Mouse (Mus musculus): ENCODE measurements around the gene Supt6. TPM values are rescaled to one million over a fixed set of nuclear protein-coding genes. Genes with fewer than 3 reads are reported as not detected.

The Supt6 gene
- polyA plus RNA-seq, 1 experiment: 95.6 TPM

- H3K4me3 ChIP-seq (replicated peaks): peak overlapping the region; percentile 96
- peaks cover 49% of the 10 kb centered on the region for H3K27me3 ChIP-seq (replicated peaks)
- peaks cover 49% of the 10 kb centered on the region for H3K36me3 ChIP-seq (replicated peaks; ENCODE audit: low read length)
- TF ChIP-seq FLI1 (IDR thresholded peaks at IDR 0.05; ENCODE audit: low read length) (no peak), GATA1 (IDR thresholded peaks at IDR 0.05; ENCODE audit: borderline replicate concordance, low read length) (no peak)
- H3K9me3 ChIP-seq: no peaks in the 10 kb centered on the region
- H3K4me1 ChIP-seq: peaks cover 81% of the 10 kb centered on the region
These were observed 82.7 kb downstream of the Supt6 start for GRCm38 (mm10) chr11:78163045-78163444.

DNA sequence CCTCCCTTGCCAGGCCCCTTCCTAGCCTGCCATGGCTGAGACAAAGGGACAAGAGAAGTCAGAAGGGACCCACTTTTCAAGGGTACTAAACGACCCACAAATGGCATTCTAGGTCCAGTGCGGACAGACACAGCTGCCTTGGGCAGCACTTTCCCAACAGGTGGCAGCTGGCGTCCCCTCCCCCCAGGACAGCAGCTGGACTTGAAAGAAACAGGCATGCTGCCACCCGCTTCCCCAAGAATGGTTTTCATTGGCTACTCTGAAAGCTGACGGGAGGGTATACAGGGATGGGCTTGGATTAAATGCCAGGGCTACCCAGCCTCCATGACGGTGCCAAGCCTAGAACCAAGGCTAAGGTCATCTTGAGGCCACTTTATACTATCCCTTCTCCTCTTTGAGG, 83.3 kb downstream of the Supt6 start:
- H3K9me3 ChIP-seq: no peaks in the 10 kb centered on the region
- H3K4me1 ChIP-seq: peaks cover 78% of the 10 kb centered on the region
- no peak overlapping the region for H3K4me3 ChIP-seq (replicated peaks)
- no peak for TF ChIP-seq FLI1 (IDR thresholded peaks at IDR 0.05; ENCODE audit: low read length)
- no peak for TF ChIP-seq GATA1 (IDR thresholded peaks at IDR 0.05; ENCODE audit: borderline replicate concordance, low read length)
- peaks cover 45% of the 10 kb centered on the region for H3K27me3 ChIP-seq (replicated peaks)
- H3K36me3 ChIP-seq (replicated peaks; ENCODE audit: low read length): peaks cover 49% of the 10 kb centered on the region

DNA sequence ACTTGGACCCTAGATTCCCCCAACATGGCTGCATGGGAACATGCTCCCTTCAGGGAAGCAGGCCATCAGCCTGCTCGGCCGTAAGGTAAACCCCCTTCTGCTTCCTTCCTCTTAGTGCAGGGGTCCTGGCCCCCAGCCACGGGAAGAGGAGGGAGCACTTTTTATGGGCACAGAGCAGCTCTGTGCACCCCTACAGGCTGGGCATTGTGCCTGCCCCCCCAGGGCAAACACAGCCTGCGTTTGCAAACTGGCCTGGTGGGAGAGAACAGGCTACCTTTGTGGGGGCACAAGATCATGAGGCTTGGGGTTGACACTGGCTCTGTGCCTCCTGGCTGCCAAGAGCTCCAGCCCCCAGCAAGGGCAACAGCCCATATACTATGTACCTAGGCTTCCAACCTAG, 83.8 kb downstream of the Supt6 start:
- Histone ChIP-seq H3K36me3 (replicated peaks; ENCODE audit: low read length) (peaks cover 48% of the 10 kb centered on the region), H3K9me3 (no peaks in the 10 kb centered on the region), H3K27me3 (replicated peaks) (peaks cover 40% of the 10 kb centered on the region), H3K4me1 (peaks cover 74% of the 10 kb centered on the region), H3K4me3 (replicated peaks) (no peak overlapping the region)
- TF ChIP-seq FLI1 (IDR thresholded peaks at IDR 0.05; ENCODE audit: low read length): no peak
- no peak for TF ChIP-seq GATA1 (IDR thresholded peaks at IDR 0.05; ENCODE audit: borderline replicate concordance, low read length)

DNA sequence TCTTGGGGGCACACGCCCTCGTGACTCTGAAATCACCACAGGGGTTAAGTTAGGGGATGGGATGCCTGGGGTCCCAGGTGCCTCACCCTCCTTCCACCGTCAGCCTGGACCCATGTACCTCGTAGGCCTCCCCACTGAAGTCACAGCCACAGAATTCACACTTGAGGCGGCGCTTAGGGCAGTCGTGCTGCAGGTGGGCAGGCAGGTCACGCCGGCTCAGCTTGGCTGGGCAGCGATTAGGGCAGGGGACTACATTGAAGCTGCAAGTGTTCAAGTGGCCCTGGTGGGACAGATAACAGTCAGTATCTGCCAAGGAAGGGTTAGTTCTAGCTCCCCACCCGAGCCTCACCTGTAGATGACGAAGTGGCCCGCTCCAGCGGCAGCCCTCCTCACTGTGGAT, 84.6 kb downstream of the Supt6 start:
- H3K4me3 ChIP-seq (replicated peaks): peak overlapping the region; percentile 14
- H3K9me3 ChIP-seq: no peaks in the 10 kb centered on the region
- H3K36me3 ChIP-seq (replicated peaks; ENCODE audit: low read length): peaks cover 55% of the 10 kb centered on the region
- TF ChIP-seq FLI1 (IDR thresholded peaks at IDR 0.05; ENCODE audit: low read length): no peak
- no peak for TF ChIP-seq GATA1 (IDR thresholded peaks at IDR 0.05; ENCODE audit: borderline replicate concordance, low read length)
- H3K27me3 ChIP-seq (replicated peaks): peaks cover 40% of the 10 kb centered on the region
- peaks cover 67% of the 10 kb centered on the region for H3K4me1 ChIP-seq

- TF ChIP-seq GATA1 (IDR thresholded peaks at IDR 0.05; ENCODE audit: borderline replicate concordance, low read length): no peak
- no peak for TF ChIP-seq FLI1 (IDR thresholded peaks at IDR 0.05; ENCODE audit: low read length)
- Histone ChIP-seq H3K4me3 (replicated peaks) (peak overlapping the region; percentile 28), H3K9me3 (no peaks in the 10 kb centered on the region), H3K4me1 (peaks cover 63% of the 10 kb centered on the region), H3K36me3 (replicated peaks; ENCODE audit: low read length) (peaks cover 60% of the 10 kb centered on the region), H3K27me3 (replicated peaks) (peaks cover 40% of the 10 kb centered on the region)
These were observed 85.1 kb downstream of the Supt6 start for GRCm38 (mm10) chr11:78160675-78161074.

DNA sequence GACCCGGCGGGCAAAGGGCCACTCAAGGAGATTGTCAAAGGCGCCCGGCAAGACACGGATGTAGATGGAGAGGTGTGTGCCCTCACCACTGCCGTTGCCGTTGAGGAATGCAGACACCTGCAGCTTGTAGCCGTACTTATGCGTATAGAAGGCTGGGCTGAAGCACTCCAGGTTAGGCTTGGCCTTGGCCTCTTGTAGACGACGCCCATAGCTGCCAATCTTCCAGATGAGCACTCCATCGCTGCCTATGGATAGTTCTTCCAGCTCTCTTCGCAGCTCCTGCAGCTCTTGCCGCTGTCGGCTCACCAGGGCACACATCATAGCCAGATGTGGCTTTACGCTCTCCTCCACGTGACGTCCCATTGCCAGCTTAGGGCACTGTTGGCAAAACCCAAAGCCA, 85.6 kb downstream of the Supt6 start:
- Histone ChIP-seq H3K4me1 (peaks cover 64% of the 10 kb centered on the region), H3K9me3 (no peaks in the 10 kb centered on the region), H3K4me3 (replicated peaks) (no peak overlapping the region), H3K36me3 (replicated peaks; ENCODE audit: low read length) (peaks cover 65% of the 10 kb centered on the region), H3K27me3 (replicated peaks) (peaks cover 39% of the 10 kb centered on the region)
- TF ChIP-seq FLI1 (IDR thresholded peaks at IDR 0.05; ENCODE audit: low read length): no peak
- no peak for TF ChIP-seq GATA1 (IDR thresholded peaks at IDR 0.05; ENCODE audit: borderline replicate concordance, low read length)

GRCm38 (mm10) chr11:78159557-78159956, 86.2 kb downstream of the Supt6 start:
- TF ChIP-seq GATA1 (IDR thresholded peaks at IDR 0.05; ENCODE audit: borderline replicate concordance, low read length) (no peak), FLI1 (IDR thresholded peaks at IDR 0.05; ENCODE audit: low read length) (no peak)
- H3K9me3 ChIP-seq: no peaks in the 10 kb centered on the region
- H3K27me3 ChIP-seq (replicated peaks): peaks cover 33% of the 10 kb centered on the region
- H3K36me3 ChIP-seq (replicated peaks; ENCODE audit: low read length): peaks cover 72% of the 10 kb centered on the region
- no peak overlapping the region for H3K4me3 ChIP-seq (replicated peaks)
- H3K4me1 ChIP-seq: peaks cover 64% of the 10 kb centered on the region

DNA sequence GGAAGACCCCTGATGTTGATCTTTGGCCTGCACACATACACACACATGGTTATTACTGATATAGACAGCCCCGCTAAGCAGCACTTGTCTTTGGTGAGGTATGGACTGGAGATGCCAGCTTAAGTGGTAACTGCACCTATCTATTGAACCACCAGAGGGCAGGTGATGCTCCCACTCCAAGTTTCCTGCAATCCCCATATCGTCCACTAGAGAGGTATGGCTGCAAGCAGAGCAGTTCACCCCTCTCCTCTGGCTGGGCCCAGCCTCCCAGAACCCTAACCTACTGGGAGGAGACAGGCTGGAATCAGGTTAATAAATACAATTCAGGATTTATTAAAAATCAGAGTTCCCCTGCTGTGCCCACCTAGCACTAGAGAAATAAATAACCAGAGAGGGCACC, 86.7 kb downstream of the Supt6 start:
- Histone ChIP-seq H3K4me1 (peaks cover 64% of the 10 kb centered on the region), H3K36me3 (replicated peaks; ENCODE audit: low read length) (peaks cover 76% of the 10 kb centered on the region), H3K27me3 (replicated peaks) (peaks cover 28% of the 10 kb centered on the region), H3K4me3 (replicated peaks) (no peak overlapping the region), H3K9me3 (no peaks in the 10 kb centered on the region)
- TF ChIP-seq FLI1 (IDR thresholded peaks at IDR 0.05; ENCODE audit: low read length) (no peak), GATA1 (IDR thresholded peaks at IDR 0.05; ENCODE audit: borderline replicate concordance, low read length) (no peak)

Other genes with a start within 250 kb of the Supt6 start
- gene Dhrs13, start 213.7 kb downstream of the Supt6 start, polyA plus RNA-seq (2012; ENCODE audit: insufficient read depth, low replicate concordance): 5.9 and 7.0 TPM in 2 replicates
- 2.2 and 9.5 TPM in 2 replicates for gene Flot2, start 208.1 kb downstream of the Supt6 start, polyA plus RNA-seq (2012; ENCODE audit: insufficient read depth, low replicate concordance)
- 1.6 TPM in 1 of 2 replicates, not detected in the other for gene Eral1, start 165.6 kb downstream of the Supt6 start, polyA plus RNA-seq (2012; ENCODE audit: insufficient read depth, low replicate concordance)
- gene Fam222b, start 151.3 kb downstream of the Supt6 start, polyA plus RNA-seq (2012; ENCODE audit: insufficient read depth, low replicate concordance): 32.0 and 49.0 TPM in 2 replicates
- 4.8 and 6.3 TPM in 2 replicates for gene Traf4, start 80.4 kb downstream of the Supt6 start, polyA plus RNA-seq (2012; ENCODE audit: insufficient read depth, low replicate concordance)
- gene Nek8, start 69.3 kb downstream of the Supt6 start, polyA plus RNA-seq (2012; ENCODE audit: insufficient read depth, low replicate concordance): 1.3 and 2.2 TPM in 2 replicates
- gene Tlcd1, start 69.3 kb downstream of the Supt6 start, polyA plus RNA-seq (2012; ENCODE audit: insufficient read depth, low replicate concordance): 35.9 and 67.9 TPM in 2 replicates
- 151 and 1,521 TPM in 2 replicates for gene Rpl23a, start 62.4 kb downstream of the Supt6 start, polyA plus RNA-seq (2012; ENCODE audit: insufficient read depth, low replicate concordance)
- gene Rab34, start 57.6 kb downstream of the Supt6 start, polyA plus RNA-seq (2012; ENCODE audit: insufficient read depth, low replicate concordance): 4.5 TPM in 1 of 2 replicates, not detected in the other
- 0.22 TPM in 1 of 2 replicates, not detected in the other for gene Proca1, start 52.6 kb downstream of the Supt6 start, polyA plus RNA-seq (2012; ENCODE audit: insufficient read depth, low replicate concordance)
- 13.1 and 13.3 TPM in 2 replicates for gene Sdf2, start 241 bp downstream of the Supt6 start, polyA plus RNA-seq (2012; ENCODE audit: insufficient read depth, low replicate concordance)
- 17.1 and 39.7 TPM in 2 replicates for gene 2610507B11Rik, start 15.8 kb upstream of the Supt6 start, polyA plus RNA-seq (2012; ENCODE audit: insufficient read depth, low replicate concordance)
- not detected in 2 replicates for gene BC030499, start 44.9 kb upstream of the Supt6 start, polyA plus RNA-seq (2012; ENCODE audit: insufficient read depth, low replicate concordance)
- gene Spag5, start 55.5 kb upstream of the Supt6 start, polyA plus RNA-seq (2012; ENCODE audit: insufficient read depth, low replicate concordance): 16.9 and 30.9 TPM in 2 replicates
- gene Aldoc, start 77.0 kb upstream of the Supt6 start, polyA plus RNA-seq (2012; ENCODE audit: insufficient read depth, low replicate concordance): 25.1 and 40.6 TPM in 2 replicates
- gene Pigs, start 82.4 kb upstream of the Supt6 start, polyA plus RNA-seq (2012; ENCODE audit: insufficient read depth, low replicate concordance): 53.1 and 73.7 TPM in 2 replicates
- gene Unc119, start 97.5 kb upstream of the Supt6 start, polyA plus RNA-seq (2012; ENCODE audit: insufficient read depth, low replicate concordance): 319 and 574 TPM in 2 replicates
- gene Foxn1, start 140.6 kb upstream of the Supt6 start, polyA plus RNA-seq (2012; ENCODE audit: insufficient read depth, low replicate concordance): not detected in 2 replicates
- gene Slc13a2, start 176.2 kb upstream of the Supt6 start, polyA plus RNA-seq (2012; ENCODE audit: insufficient read depth, low replicate concordance): 0.07 TPM in 1 of 2 replicates, not detected in the other
- gene Slc46a1, start 219.7 kb upstream of the Supt6 start, polyA plus RNA-seq (2012; ENCODE audit: insufficient read depth, low replicate concordance): 0.18 TPM in 1 of 2 replicates, not detected in the other

All from megakaryocyte, embryonic 14.5 days (primary cell).